Mouse (Mus musculus): ENCODE measurements around the gene Bend3. TPM values are rescaled to one million over a fixed set of nuclear protein-coding genes. Genes with fewer than 3 reads are reported as not detected.

Bend3 gene
- polyA plus RNA-seq (2017; shearing (Covaris generic)): 1.7 TPM

GRCm38 (mm10) chr10:43478751-43479435 is at the start of gene Bend3:
Gene Bend3 (plus strand): TSS chr10:43478831.

GRCm38 (mm10) chr10:43523931-43524330 is 45.3 kb downstream of the Bend3 start, which contains the start of gene Gm9803:
Gene Gm9803 (plus strand): TSS chr10:43524084.

GRCm38 (mm10) chr10:43540442-43541152 is 62.0 kb downstream of the Bend3 start, which contains the start of gene 1700021F05Rik:
Gene 1700021F05Rik (minus strand): TSS chr10:43540994.

Other genes with a start within 250 kb of the Bend3 start
- 58.8 TPM for gene Gm9803, start 45.3 kb downstream of the Bend3 start, polyA plus RNA-seq (2017; shearing (Covaris generic))
- gene 1700021F05Rik, start 62.2 kb downstream of the Bend3 start, polyA plus RNA-seq (2017; shearing (Covaris generic)): 28.0 TPM
- gene Cd24a, start 99.5 kb downstream of the Bend3 start, polyA plus RNA-seq (2017; shearing (Covaris generic)): 7.4 TPM

Data from activated CD4-positive, CD25-positive, alpha-beta regulatory T cell, adult 9 weeks (primary cell).